Mouse (Mus musculus) forebrain, embryonic 13.5 days (tissue): ENCODE results near the gene Gm3115. TPM values are rescaled to one million over a fixed set of nuclear protein-coding genes. Genes with fewer than 3 reads are reported as not detected.
"Not testable (repeated sequence)": the region's sequence is repeated elsewhere in the genome, so short reads cannot be mapped to it uniquely, and the experiment has no call there.

ENCODE experiments used
- ATAC-seq: fragments of 200-750 bp; cut with Nextera tagmentation; 2 replicates; pipeline ENCODE4 v1.8.0; 2017
- H3K27ac ChIP-seq: fragments of 300-500 bp; sonication (generic); 2 replicates; pipeline ENCODE4 v1.5.1; 2015; ENCODE audit warnings: inconsistent platforms, mild to moderate bottlenecking, moderate library complexity
- H3K27me3 ChIP-seq: fragments of 300-500 bp; sonication (generic); 2 replicates; pipeline ENCODE4 v1.6.1; 2015; ENCODE audit warnings: mild to moderate bottlenecking, inconsistent platforms
- H3K36me3 ChIP-seq: fragments of 300-500 bp; sonication (generic); 2 replicates; pipeline ENCODE4 v1.6.1; 2015; ENCODE audit warnings: mild to moderate bottlenecking, inconsistent platforms; ENCODE audit not compliant: poor library complexity, severe bottlenecking
- H3K4me1 ChIP-seq: fragments of 300-500 bp; sonication (generic); 2 replicates; pipeline ENCODE4 v1.6.1; 2015; ENCODE audit warnings: inconsistent platforms
- H3K4me2 ChIP-seq: fragments of 300-500 bp; sonication (generic); 2 replicates; pipeline ENCODE4 v1.6.1; 2015; ENCODE audit warnings: inconsistent platforms, mild to moderate bottlenecking, moderate library complexity
- H3K4me3 ChIP-seq: fragments of 300-500 bp; sonication (generic); 2 replicates; pipeline ENCODE4 v1.5.1; 2015; ENCODE audit warnings: mild to moderate bottlenecking, inconsistent platforms
- H3K9ac ChIP-seq: fragments of 300-500 bp; sonication (generic); 2 replicates; pipeline ENCODE4 v1.6.1; 2015; ENCODE audit warnings: mild to moderate bottlenecking, inconsistent platforms
- H3K9me3 ChIP-seq: fragments of 300-500 bp; sonication (generic); replicated peaks from 2 replicates; pipeline ENCODE4 v1.6.1; 2016; ENCODE audit warnings: inconsistent platforms
- WGBS: fragments of 180-500 bp; shearing (Covaris S2); methylation state at CpG from one replicate; pipeline ENCODE4 v1.1.7; 2015; 5-methylcytosine and 5-hydroxymethylcytosine counted together
- polyA plus RNA-seq: library from polyadenylated mRNA; unstranded; fragments of >200 nt; fragmentation: Nextera tagmentation; extraction: Ambion mirVana; gene quantifications from 2 replicates; pipeline ENCODE4 v1.2.1, GENCODE M21; 2015

Gm3115 gene
- polyA plus RNA-seq: not detected in 2 replicates

DNA sequence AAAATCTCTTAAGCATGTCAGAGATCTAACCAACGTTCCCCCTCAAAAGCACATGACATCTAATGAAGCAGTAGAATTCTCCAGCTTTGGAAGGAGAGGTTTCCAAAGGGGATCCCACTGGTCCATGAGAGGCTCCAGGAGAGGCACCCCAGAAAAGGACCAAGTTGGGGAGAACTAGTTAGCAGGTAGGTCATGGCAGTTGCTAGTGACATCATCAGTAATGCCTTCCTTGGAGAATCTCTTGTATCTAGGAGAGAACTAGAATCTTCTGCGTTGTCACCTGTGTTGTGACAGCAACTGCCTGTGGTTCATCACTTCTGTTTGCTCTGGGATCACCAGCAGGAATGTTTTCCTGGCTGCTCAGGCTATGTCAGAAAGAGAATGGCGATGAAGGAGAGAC is at the start of gene Gm3115:
Gene Gm3115 (plus strand): TSS at position 301 of the 400 bp plus-strand sequence.
- H3K4me1 ChIP-seq, H3K9ac ChIP-seq, H3K27ac ChIP-seq, H3K4me2 ChIP-seq, H3K9me3 ChIP-seq, ATAC-seq, H3K27me3 ChIP-seq, H3K36me3 ChIP-seq, H3K4me3 ChIP-seq: not testable (repeated sequence)
- 68% methylated on average over 3 of the region's 3 CpGs for WGBS

DNA sequence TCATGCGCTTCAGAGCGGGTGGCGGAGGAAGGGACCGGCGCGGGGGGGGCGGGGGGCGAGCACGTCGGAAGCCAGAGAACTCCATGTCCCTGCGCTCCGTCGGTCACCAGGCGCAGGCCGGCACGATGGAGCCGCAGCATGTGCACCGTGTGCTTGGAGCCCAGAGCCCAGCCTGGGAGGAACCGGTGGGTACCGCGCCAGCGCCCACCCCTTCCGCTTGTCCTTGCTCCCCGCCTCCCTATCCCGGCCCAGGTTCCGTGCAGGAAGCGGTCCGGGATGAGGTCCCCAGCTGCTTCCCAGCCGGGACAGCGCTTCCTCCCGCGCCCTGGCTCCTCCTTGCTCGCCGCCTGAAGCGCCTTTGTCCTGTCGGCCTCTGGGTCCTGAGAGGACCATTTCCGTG is 26.5 kb downstream of the Gm3115 start, which contains the start of gene Gm8108:
Gene Gm8108 (plus strand): TSS at position 101 of the 400 bp plus-strand sequence.
- not testable (repeated sequence) for ATAC-seq
- 4% methylated on average over 27 of the region's 37 CpGs for WGBS

DNA sequence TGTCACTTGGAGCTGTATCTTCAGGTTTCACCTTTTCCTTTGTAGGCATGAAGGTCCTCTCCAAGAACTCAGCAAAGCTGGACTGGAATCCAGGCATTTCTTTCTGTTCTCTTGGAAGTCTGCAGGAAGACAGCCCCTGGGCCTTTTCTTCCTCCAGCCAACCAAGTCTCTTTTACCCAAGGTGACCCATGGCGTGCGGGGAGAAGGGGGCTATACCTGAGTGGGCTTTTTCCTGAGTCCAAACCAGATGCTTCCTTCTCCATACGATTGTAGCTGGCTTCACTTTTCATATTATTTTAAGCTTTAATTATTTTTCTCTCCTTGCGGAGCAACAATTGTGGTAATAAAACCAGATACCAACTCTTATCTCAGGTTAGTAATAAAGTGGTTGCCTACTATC is 57.7 kb downstream of the Gm3115 start:
- H3K27ac ChIP-seq, ATAC-seq, H3K9ac ChIP-seq, H3K4me3 ChIP-seq, H3K4me2 ChIP-seq, H3K27me3 ChIP-seq, H3K4me1 ChIP-seq, H3K9me3 ChIP-seq, H3K36me3 ChIP-seq: not testable (repeated sequence)
- WGBS: 91% methylated on average over 4 of the region's 4 CpGs

More for the DNA sequence above, 26.5 kb downstream of the Gm3115 start, which contains the start of gene Gm8108:
- H3K36me3 ChIP-seq, H3K4me1 ChIP-seq, H3K27ac ChIP-seq, H3K9me3 ChIP-seq, H3K27me3 ChIP-seq: not testable (repeated sequence)
- Histone ChIP-seq H3K4me3 (peak within 1 kb of the TSS; percentile 43), H3K9ac (peak within 1 kb of the TSS; percentile 57), H3K4me2 (peak within 1 kb of the TSS; percentile 63)

Other genes starting within 250 kb of the Gm3115 start
- gene Gm3033, start 237.9 kb upstream of the Gm3115 start, polyA plus RNA-seq: 0.18 TPM in 1 of 2 replicates, not detected in the other
- gene Gm2916, start 199.9 kb upstream of the Gm3115 start, polyA plus RNA-seq: not detected in 2 replicates
- not detected in 2 replicates for gene Gm3029, start 152.4 kb upstream of the Gm3115 start, polyA plus RNA-seq
- gene Gm3095, start 120.6 kb upstream of the Gm3115 start, polyA plus RNA-seq: 0.49 and 0.53 TPM in 2 replicates
- gene Gm3099, start 85.7 kb upstream of the Gm3115 start, polyA plus RNA-seq: not detected in 2 replicates
- 0.90 and 1.5 TPM in 2 replicates for gene Gm5796, start 60.2 kb upstream of the Gm3115 start, polyA plus RNA-seq
- gene Gm8108, start 26.4 kb downstream of the Gm3115 start, polyA plus RNA-seq: 0.28 and 2.5 TPM in 2 replicates
- gene Gm3127, start 80.9 kb downstream of the Gm3115 start, polyA plus RNA-seq: not detected in 2 replicates
- gene Gm2974, start 98.5 kb downstream of the Gm3115 start, polyA plus RNA-seq: 2.4 and 3.9 TPM in 2 replicates
- gene Gm3138, start 165.5 kb downstream of the Gm3115 start, polyA plus RNA-seq: not detected in 2 replicates
- gene Gm3149, start 233.2 kb downstream of the Gm3115 start, polyA plus RNA-seq: not detected in 2 replicates